Mouse (Mus musculus) stomach, postnatal 0 days (tissue): ENCODE measurements around the gene Mmp23.

Experiments
- CTCF ChIP-seq: IDR thresholded peaks from 2 replicates; pipeline ENCODE4 v1.5.1; 2016; ENCODE audit warnings: antibody characterized with exemption, low read depth, mild to moderate bottlenecking, moderate library complexity
- EP300 ChIP-seq: optimal IDR thresholded peaks from 2 replicates; pipeline ENCODE3; 2016; ENCODE audit warnings: antibody characterized with exemption

DNA sequence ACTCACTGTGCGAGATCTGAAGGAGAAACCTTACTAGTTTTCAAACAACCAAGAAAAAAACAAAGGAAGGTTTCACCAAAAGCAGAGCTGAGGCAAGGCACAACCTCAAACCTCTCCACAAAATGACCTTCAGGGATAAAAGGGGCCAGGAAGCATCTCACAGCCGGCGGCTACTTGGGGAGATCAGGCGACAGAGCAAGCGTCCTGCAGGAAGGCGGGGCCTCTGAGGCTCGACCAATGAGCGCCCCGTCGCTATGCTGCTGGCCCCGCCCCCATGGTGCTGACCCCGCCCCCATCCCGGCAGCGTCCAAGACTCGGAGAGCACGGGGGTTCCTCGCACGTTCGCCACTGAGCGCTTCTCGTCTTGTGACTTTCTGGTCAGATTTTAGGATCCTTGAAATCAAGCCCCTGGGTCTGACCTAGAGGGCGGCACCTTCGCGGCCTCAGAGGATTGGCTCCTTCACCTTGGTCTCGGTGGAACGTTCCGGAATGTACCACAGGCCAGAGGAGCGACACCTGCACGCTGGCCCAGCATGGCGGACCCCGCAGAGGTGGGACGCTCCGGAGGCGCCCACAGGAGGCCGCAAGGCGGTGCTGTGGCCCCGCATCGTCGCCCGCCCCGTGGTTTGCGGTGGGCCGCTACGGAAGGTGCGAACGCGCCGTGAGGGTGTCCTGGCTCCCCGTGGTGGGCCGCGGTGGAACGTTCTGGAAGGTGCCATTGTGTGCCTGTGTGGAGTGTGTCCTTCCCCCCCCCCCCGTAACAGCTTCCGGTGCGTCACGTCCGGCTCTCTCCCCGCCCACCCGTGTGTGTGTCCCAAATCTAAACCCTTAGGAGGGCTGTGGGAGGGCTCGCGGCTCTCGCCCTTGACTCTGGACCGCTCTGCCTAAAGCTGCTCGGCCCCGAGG, 51.8 kb downstream of the Mmp23 start, which contains the start of gene Slc35e2:
- TF ChIP-seq CTCF (peak; percentile 57), EP300 (no peak)
